Mouse (Mus musculus): Measurements from ENCODE around the gene Lrp10.

- TF ChIP-seq E2F4 (IDR thresholded peaks at IDR 0.05; ENCODE audit: insufficient read depth) (no peak), CEBPB (IDR thresholded peaks at IDR 0.05; ENCODE audit: insufficient read depth, poor library complexity, severe bottlenecking) (no peak), REST (IDR thresholded peaks at IDR 0.05; ENCODE audit: insufficient read depth, insufficient read length) (no peak), MYOG (IDR thresholded peaks at IDR 0.05; ENCODE audit: control insufficient read depth in 1 of 3, insufficient read depth in 1 of 3, insufficient read length in 2 of 3, low read depth in 2 of 3) (no peak), POLR2A (IDR thresholded peaks at IDR 0.05; ENCODE audit: insufficient read length, low read depth) (no peak), USF1 (IDR thresholded peaks at IDR 0.05; ENCODE audit: low read depth) (no peak), MYOD1 (IDR thresholded peaks at IDR 0.05; ENCODE audit: control insufficient read depth in 1 of 3, insufficient read length in 2 of 3, low read depth in 2 of 3) (peak in 2 of 3 experiments; percentile 27 to 35), POLR2AphosphoS2 (IDR thresholded peaks at IDR 0.05; ENCODE audit: insufficient read length, low read depth) (no peak), MAX (IDR thresholded peaks at IDR 0.05; ENCODE audit: low read depth) (no peak), TCF12 (IDR thresholded peaks at IDR 0.05; ENCODE audit: insufficient read depth, poor library complexity, severe bottlenecking) (no peak), SRF (IDR thresholded peaks at IDR 0.05; ENCODE audit: control insufficient read depth, insufficient read length, low read depth) (no peak)
Observed at GRCm38 (mm10) chr14:54501365-54501764, 37.4 kb downstream of the Lrp10 start.

All from myocyte (in vitro differentiated cells).